Mouse (Mus musculus) kidney, adult 2 months (tissue): ENCODE measurements around the gene Slc38a2.

ENCODE experiments used
- CTCF ChIP-seq: fragments of 200-500 bp; conservative IDR thresholded peaks from 2 replicates; pipeline ENCODE4 v1.5.1; 2011; ENCODE audit warnings: low read depth, mild to moderate bottlenecking, control low read depth, low read length, moderate library complexity, mixed read lengths; ENCODE audit not compliant: insufficient read depth, insufficient read length
- POLR2A ChIP-seq: fragments of 200-500 bp; IDR thresholded peaks from one replicate; pipeline ENCODE4 v1.6.1; 2011; ENCODE audit warnings: low read depth, low read length, control low read depth

DNA sequence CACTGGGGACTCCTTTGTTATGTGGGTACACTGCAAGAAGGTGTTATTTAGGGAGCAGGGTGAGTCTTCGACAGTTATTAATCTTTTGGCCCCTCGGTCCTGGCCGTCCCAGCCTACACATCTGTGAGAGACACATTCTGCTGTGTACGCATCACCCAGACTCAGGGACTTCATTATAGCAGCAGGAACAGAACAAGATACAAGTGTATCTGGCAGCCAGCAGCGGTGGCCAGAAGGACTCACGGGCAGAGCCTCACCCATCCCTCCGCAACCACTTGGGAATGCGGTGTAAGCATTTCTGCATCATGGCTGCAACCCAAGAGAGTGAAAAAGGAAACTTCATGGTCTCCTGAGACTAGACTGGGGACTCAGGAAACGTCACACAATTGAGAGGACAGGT, 30.9 kb upstream of the Slc38a2 start:
- TF ChIP-seq CTCF (no peak), POLR2A (no peak)
